Mouse (Mus musculus): Measurements from ENCODE around the gene Celf5. TPM values are rescaled to one million over a fixed set of nuclear protein-coding genes. Genes with fewer than 3 reads are reported as not detected.
A peak's percentile ranks its signal among the peaks of the same experiment; 100 is the strongest.

Celf5 gene
- polyA plus RNA-seq, 1 experiment from 2014 or later: 1.4 TPM

- Histone ChIP-seq H3K36me3 (ENCODE audit: control insufficient read depth, insufficient read depth, low read length) (no peaks in the 10 kb centered on the region), H3K4me3 (ENCODE audit: low read length) (no peak overlapping the region), H3K27me3 (replicated peaks; ENCODE audit: control insufficient read depth, insufficient read depth, low read length) (peaks cover 67% of the 10 kb centered on the region), H3K4me2 (ENCODE audit: low read depth, low read length) (no peak overlapping the region), H3K27ac (ENCODE audit: low read length) (no peak overlapping the region), H3K9me3 (ENCODE audit: control insufficient read depth, low read length) (no peaks in the 10 kb centered on the region), H3K9ac (ENCODE audit: low read depth, low read length) (no peak overlapping the region), H3K4me1 (ENCODE audit: control insufficient read depth, insufficient read depth, low read length) (peaks cover 6% of the 10 kb centered on the region)
- ATAC-seq: no peak
- 70% methylated on average over 21 of the region's 21 CpGs for WGBS
Observed at GRCm38 (mm10) chr10:81459399-81459798, 23.1 kb downstream of the Celf5 start.

- Histone ChIP-seq H3K27me3 (replicated peaks; ENCODE audit: control insufficient read depth, insufficient read depth, low read length) (peaks cover 66% of the 10 kb centered on the region), H3K9ac (ENCODE audit: low read depth, low read length) (no peak overlapping the region), H3K27ac (ENCODE audit: low read length) (no peak overlapping the region), H3K4me2 (ENCODE audit: low read depth, low read length) (no peak overlapping the region), H3K9me3 (ENCODE audit: control insufficient read depth, low read length) (no peaks in the 10 kb centered on the region), H3K4me3 (ENCODE audit: low read length) (no peak overlapping the region), H3K36me3 (ENCODE audit: control insufficient read depth, insufficient read depth, low read length) (no peaks in the 10 kb centered on the region), H3K4me1 (ENCODE audit: control insufficient read depth, insufficient read depth, low read length) (no peaks in the 10 kb centered on the region)
- WGBS: 70% methylated on average over 6 of the region's 6 CpGs
- ATAC-seq: no peak
Observed at GRCm38 (mm10) chr10:81458267-81458666, 24.2 kb downstream of the Celf5 start.

- WGBS: 82% methylated on average over 8 of the region's 8 CpGs
- H3K27ac ChIP-seq (ENCODE audit: low read length): no peak overlapping the region
- H3K4me1 ChIP-seq (ENCODE audit: control insufficient read depth, insufficient read depth, low read length): no peaks in the 10 kb centered on the region
- H3K4me3 ChIP-seq (ENCODE audit: low read length): no peak overlapping the region
- H3K4me2 ChIP-seq (ENCODE audit: low read depth, low read length): no peak overlapping the region
- ATAC-seq: no peak
- no peak overlapping the region for H3K9ac ChIP-seq (ENCODE audit: low read depth, low read length)
- H3K27me3 ChIP-seq (replicated peaks; ENCODE audit: control insufficient read depth, insufficient read depth, low read length): peaks cover 66% of the 10 kb centered on the region
- H3K9me3 ChIP-seq (ENCODE audit: control insufficient read depth, low read length): no peaks in the 10 kb centered on the region
- no peaks in the 10 kb centered on the region for H3K36me3 ChIP-seq (ENCODE audit: control insufficient read depth, insufficient read depth, low read length)
Observed at GRCm38 (mm10) chr10:81457624-81458023, 24.9 kb downstream of the Celf5 start.

GRCm38 (mm10) chr10:81456983-81457563, 25.4 kb downstream of the Celf5 start:
- no peak for ATAC-seq
- H3K4me3 ChIP-seq (ENCODE audit: low read length): no peak overlapping the region
- H3K27me3 ChIP-seq (replicated peaks; ENCODE audit: control insufficient read depth, insufficient read depth, low read length): peaks cover 66% of the 10 kb centered on the region
- no peaks in the 10 kb centered on the region for H3K36me3 ChIP-seq (ENCODE audit: control insufficient read depth, insufficient read depth, low read length)
- no peaks in the 10 kb centered on the region for H3K9me3 ChIP-seq (ENCODE audit: control insufficient read depth, low read length)
- H3K27ac ChIP-seq (ENCODE audit: low read length): no peak overlapping the region
- 0 out of 2 replicates have a peak, but pooled peaks cover 2% of the 10 kb centered on the region for H3K4me1 ChIP-seq (ENCODE audit: control insufficient read depth, insufficient read depth, low read length)
- no peak overlapping the region for H3K4me2 ChIP-seq (ENCODE audit: low read depth, low read length)
- 39% methylated on average over 12 of the region's 12 CpGs for WGBS
- H3K9ac ChIP-seq (ENCODE audit: low read depth, low read length): no peak overlapping the region

GRCm38 (mm10) chr10:81455181-81455895, 27.2 kb downstream of the Celf5 start, which contains the start of gene Nfic:
TSS of gene Nfic (minus strand) at chr10:81455635.
- peaks cover 66% of the 10 kb centered on the region for H3K27me3 ChIP-seq (replicated peaks; ENCODE audit: control insufficient read depth, insufficient read depth, low read length)
- H3K9me3 ChIP-seq (ENCODE audit: control insufficient read depth, low read length): no peaks in the 10 kb centered on the region
- H3K4me2 ChIP-seq (ENCODE audit: low read depth, low read length): no peak within 1 kb of the TSS
- no peak within 1 kb of the TSS for H3K9ac ChIP-seq (ENCODE audit: low read depth, low read length)
- H3K4me1 ChIP-seq (ENCODE audit: control insufficient read depth, insufficient read depth, low read length): 0 out of 2 replicates have a peak, but pooled peaks cover 2% of the 10 kb centered on the region
- H3K4me3 ChIP-seq (ENCODE audit: low read length): no peak within 1 kb of the TSS
- no peak within 1 kb of the TSS for H3K27ac ChIP-seq (ENCODE audit: low read length)
- no peak for ATAC-seq
- H3K36me3 ChIP-seq (ENCODE audit: control insufficient read depth, insufficient read depth, low read length): no peaks in the 10 kb centered on the region
- WGBS: 66% methylated on average over 25 of the region's 28 CpGs

GRCm38 (mm10) chr10:81454106-81454505, 28.4 kb downstream of the Celf5 start:
- Histone ChIP-seq H3K9ac (ENCODE audit: low read depth, low read length) (no peak overlapping the region), H3K36me3 (ENCODE audit: control insufficient read depth, insufficient read depth, low read length) (no peaks in the 10 kb centered on the region), H3K9me3 (ENCODE audit: control insufficient read depth, low read length) (no peaks in the 10 kb centered on the region), H3K4me1 (ENCODE audit: control insufficient read depth, insufficient read depth, low read length) (0 out of 2 replicates have a peak, but pooled peaks cover 2% of the 10 kb centered on the region), H3K27me3 (replicated peaks; ENCODE audit: control insufficient read depth, insufficient read depth, low read length) (peaks cover 61% of the 10 kb centered on the region), H3K4me2 (ENCODE audit: low read depth, low read length) (no peak overlapping the region), H3K4me3 (ENCODE audit: low read length) (no peak overlapping the region), H3K27ac (ENCODE audit: low read length) (no peak overlapping the region)
- ATAC-seq: no peak
- 75% methylated on average over 2 of the region's 2 CpGs for WGBS

- no peaks in the 10 kb centered on the region for H3K9me3 ChIP-seq (ENCODE audit: control insufficient read depth, low read length)
- ATAC-seq: no peak
- 3% methylated on average over 14 of the region's 14 CpGs for WGBS
- H3K4me3 ChIP-seq (ENCODE audit: low read length): no peak overlapping the region
- H3K36me3 ChIP-seq (ENCODE audit: control insufficient read depth, insufficient read depth, low read length): no peaks in the 10 kb centered on the region
- no peak overlapping the region for H3K4me2 ChIP-seq (ENCODE audit: low read depth, low read length)
- H3K27me3 ChIP-seq (replicated peaks; ENCODE audit: control insufficient read depth, insufficient read depth, low read length): peaks cover 63% of the 10 kb centered on the region
- no peak overlapping the region for H3K27ac ChIP-seq (ENCODE audit: low read length)
- 0 out of 2 replicates have a peak, but pooled peaks cover 2% of the 10 kb centered on the region for H3K4me1 ChIP-seq (ENCODE audit: control insufficient read depth, insufficient read depth, low read length)
- H3K9ac ChIP-seq (ENCODE audit: low read depth, low read length): no peak overlapping the region
Observed at GRCm38 (mm10) chr10:81452947-81453288, 29.6 kb downstream of the Celf5 start.

GRCm38 (mm10) chr10:81452237-81452946, 30.1 kb downstream of the Celf5 start:
- Histone ChIP-seq H3K9ac (ENCODE audit: low read depth, low read length) (0 out of 2 replicates have a peak overlapping the region, but pooled peaks have one; percentile 37), H3K36me3 (ENCODE audit: control insufficient read depth, insufficient read depth, low read length) (no peaks in the 10 kb centered on the region), H3K27ac (ENCODE audit: low read length) (no peak overlapping the region), H3K4me3 (ENCODE audit: low read length) (no peak overlapping the region), H3K27me3 (replicated peaks; ENCODE audit: control insufficient read depth, insufficient read depth, low read length) (peaks cover 58% of the 10 kb centered on the region), H3K9me3 (ENCODE audit: control insufficient read depth, low read length) (no peaks in the 10 kb centered on the region), H3K4me2 (ENCODE audit: low read depth, low read length) (no peak overlapping the region), H3K4me1 (ENCODE audit: control insufficient read depth, insufficient read depth, low read length) (0 out of 2 replicates have a peak, but pooled peaks cover 2% of the 10 kb centered on the region)
- 9% methylated on average over 36 of the region's 36 CpGs for WGBS
- ATAC-seq: no peak

GRCm38 (mm10) chr10:81451365-81451745, 31.2 kb downstream of the Celf5 start:
- Histone ChIP-seq H3K9ac (ENCODE audit: low read depth, low read length) (no peak overlapping the region), H3K27ac (ENCODE audit: low read length) (no peak overlapping the region), H3K9me3 (ENCODE audit: control insufficient read depth, low read length) (no peaks in the 10 kb centered on the region), H3K4me2 (ENCODE audit: low read depth, low read length) (no peak overlapping the region), H3K4me3 (ENCODE audit: low read length) (no peak overlapping the region), H3K4me1 (ENCODE audit: control insufficient read depth, insufficient read depth, low read length) (0 out of 2 replicates have a peak, but pooled peaks cover 2% of the 10 kb centered on the region), H3K36me3 (ENCODE audit: control insufficient read depth, insufficient read depth, low read length) (no peaks in the 10 kb centered on the region), H3K27me3 (replicated peaks; ENCODE audit: control insufficient read depth, insufficient read depth, low read length) (peaks cover 49% of the 10 kb centered on the region)
- ATAC-seq: no peak
- 58% methylated on average over 6 of the region's 6 CpGs for WGBS
